ENCODE assay signal across 8 mouse cellular contexts in genomic region chr2:112267547-112268269, GRCm38 (mm10). TPM values are rescaled to one million over a fixed set of nuclear protein-coding genes. Genes with fewer than 3 reads are reported as not detected.
A peak's percentile ranks its signal among the peaks of the same experiment; 100 is the strongest.
DNase-seq lines count a peak whose midpoint lies in the region; ATAC-seq and TF ChIP-seq lines count a peak whose summit lies in the region.

No protein-coding gene starts in this region.

- H3K27ac ChIP-seq in midbrain, embryonic 10.5 days (replicated peaks) = no peak overlapping the region
- H3K27ac ChIP-seq in midbrain, embryonic 11.5 days (ENCODE audit: low read depth, low read length) = no peak overlapping the region
- H3K27ac ChIP-seq in forebrain, postnatal 0 days (ENCODE audit: low read depth, low read length) = no peak overlapping the region
- H3K27ac ChIP-seq in liver, embryonic 12.5 days = 0 out of 2 replicates have a peak overlapping the region, but pooled peaks have one; percentile 45
- no peak overlapping the region for H3K27ac ChIP-seq in stomach, embryonic 14.5 days (ENCODE audit: low read length)

- ATAC-seq in midbrain, embryonic 11.5 days (ENCODE audit: low FRiP score) = no peak
- no peak for ATAC-seq in forebrain, postnatal 0 days
- ATAC-seq in liver, embryonic 12.5 days = no peak
- ATAC-seq in stomach, embryonic 14.5 days (ENCODE audit: insufficient number of reproducible peaks, insufficient read depth, low FRiP score, low read depth) = no peak

- peak overlapping the region; percentile 24 for H3K4me3 ChIP-seq in midbrain, embryonic 10.5 days
- H3K4me3 ChIP-seq in midbrain, embryonic 11.5 days (ENCODE audit: low read depth, low read length) = no peak overlapping the region
- peak overlapping the region; percentile 86 for H3K4me3 ChIP-seq in forebrain, postnatal 0 days (ENCODE audit: low read depth, low read length)
- H3K4me3 ChIP-seq in liver, embryonic 12.5 days = peak overlapping the region; percentile 83
- H3K4me3 ChIP-seq in stomach, embryonic 14.5 days (ENCODE audit: low read depth, low read length) = peak overlapping the region; percentile 65; the same call in 1 of the 2 replicates

- H3K9me3 ChIP-seq in midbrain, embryonic 10.5 days (replicated peaks) = no peaks in the 10 kb centered on the region
- no peaks in the 10 kb centered on the region for H3K9me3 ChIP-seq in midbrain, embryonic 11.5 days (ENCODE audit: control insufficient read depth, low read length)
- no peaks in the 10 kb centered on the region for H3K9me3 ChIP-seq in forebrain, postnatal 0 days (ENCODE audit: low read length)
- H3K9me3 ChIP-seq in liver, embryonic 12.5 days (replicated peaks) = no peaks in the 10 kb centered on the region
- H3K9me3 ChIP-seq in stomach, embryonic 14.5 days (ENCODE audit: control insufficient read depth, low read depth, low read length) = no peaks in the 10 kb centered on the region

- no peak overlapping the region for H3K4me2 ChIP-seq in midbrain, embryonic 11.5 days
- peak overlapping the region; percentile 92 for H3K4me2 ChIP-seq in forebrain, postnatal 0 days (ENCODE audit: low read depth)
- H3K4me2 ChIP-seq in liver, embryonic 12.5 days = peak overlapping the region; percentile 91
- peak overlapping the region; percentile 74 for H3K4me2 ChIP-seq in stomach, embryonic 14.5 days (replicated peaks; ENCODE audit: low read depth, low read length)

- no peak overlapping the region for H3K9ac ChIP-seq in midbrain, embryonic 11.5 days (ENCODE audit: low read length)
- H3K9ac ChIP-seq in forebrain, postnatal 0 days = no peak overlapping the region
- peak overlapping the region; percentile 93 for H3K9ac ChIP-seq in liver, embryonic 12.5 days
- H3K9ac ChIP-seq in stomach, embryonic 14.5 days (replicated peaks; ENCODE audit: low read depth, low read length) = no peak overlapping the region

- peaks cover 40% of the 10 kb centered on the region for H3K4me1 ChIP-seq in midbrain, embryonic 10.5 days
- H3K4me1 ChIP-seq in midbrain, embryonic 11.5 days (ENCODE audit: control insufficient read depth, insufficient read depth, low read length) = peaks cover 14% of the 10 kb centered on the region
- H3K4me1 ChIP-seq in forebrain, postnatal 0 days (ENCODE audit: insufficient read depth) = peaks cover 39% of the 10 kb centered on the region
- peaks cover 67% of the 10 kb centered on the region for H3K4me1 ChIP-seq in liver, embryonic 12.5 days
- H3K4me1 ChIP-seq in stomach, embryonic 14.5 days (ENCODE audit: control insufficient read depth, insufficient read depth, low read length) = peaks cover 12% of the 10 kb centered on the region

- no peak for DNase-seq in midbrain, embryonic 10.5 days (ENCODE audit: low spot score)
- no peak for DNase-seq in midbrain, embryonic 11.5 days (ENCODE audit: low spot score, missing footprints)
- no peak for DNase-seq in forebrain, postnatal 0 days
- DNase-seq in adrenal gland, adult 18-20 months (ENCODE audit: low spot score in 2 of 2) = no peak
- no peak for DNase-seq in spleen, postnatal 10 days (ENCODE audit: low spot score in 2 of 2)
- no peak for DNase-seq in right cerebral cortex, adult 18-20 months

- no peak for TF ChIP-seq CTCF in forebrain, postnatal 0 days (IDR thresholded peaks at IDR 0.05; ENCODE audit: low read depth)

- H3K36me3 ChIP-seq in midbrain, embryonic 10.5 days = no peaks in the 10 kb centered on the region
- H3K36me3 ChIP-seq in midbrain, embryonic 11.5 days (ENCODE audit: control insufficient read depth, insufficient read depth, low read length) = no peaks in the 10 kb centered on the region
- H3K36me3 ChIP-seq in forebrain, postnatal 0 days (ENCODE audit: insufficient read depth) = no peaks in the 10 kb centered on the region
- H3K36me3 ChIP-seq in liver, embryonic 12.5 days = peaks cover 4% of the 10 kb centered on the region; the same call in 1 of the 2 replicates
- no peaks in the 10 kb centered on the region for H3K36me3 ChIP-seq in stomach, embryonic 14.5 days (ENCODE audit: control insufficient read depth, insufficient read depth, low read length)

- 86% methylated on average over 8 of the region's 8 CpGs for WGBS in midbrain, embryonic 10.5 days
- WGBS in midbrain, embryonic 11.5 days = 85% methylated on average over 8 of the region's 8 CpGs
- WGBS in forebrain, postnatal 0 days = 78% methylated on average over 8 of the region's 8 CpGs
- WGBS in liver, embryonic 12.5 days (ENCODE audit: insufficient replicate concordance) = 25% methylated on average over 8 of the region's 8 CpGs
- WGBS in stomach, embryonic 14.5 days = 76% methylated on average over 8 of the region's 8 CpGs

- no peaks in the 10 kb centered on the region for H3K27me3 ChIP-seq in midbrain, embryonic 10.5 days (ENCODE audit: low read depth, poor library complexity, severe bottlenecking)
- H3K27me3 ChIP-seq in midbrain, embryonic 11.5 days (ENCODE audit: control insufficient read depth, insufficient read depth, low read length) = no peaks in the 10 kb centered on the region
- H3K27me3 ChIP-seq in forebrain, postnatal 0 days (ENCODE audit: insufficient read depth, low read length) = no peaks in the 10 kb centered on the region
- H3K27me3 ChIP-seq in liver, embryonic 12.5 days (replicated peaks) = no peaks in the 10 kb centered on the region
- no peaks in the 10 kb centered on the region for H3K27me3 ChIP-seq in stomach, embryonic 14.5 days (ENCODE audit: control insufficient read depth, insufficient read depth, low read length)

RNA-seq across cellular contexts. Expression of gene Gm21985, which starts 1.6 kb away (rescaled TPM):
- 0.04 TPM in 1 of 2 replicates, not detected in the other for polyA plus RNA-seq in midbrain, embryonic 10.5 days (2016; fragmentation: Nextera tagmentation; extraction: Ambion mirVana)
- not detected in 2 replicates for polyA plus RNA-seq in midbrain, embryonic 11.5 days (2014; fragmentation: Nextera tagmentation; extraction: Ambion mirVana)
- 1.9 and 2.9 TPM in 2 replicates for total RNA-seq in forebrain, postnatal 0 days (2014; rRNA removed)
- not detected in 2 replicates for polyA plus RNA-seq in forebrain, postnatal 0 days (2015; fragmentation: Nextera tagmentation; extraction: Ambion mirVana)
- polyA plus RNA-seq in liver, embryonic 12.5 days (2016; fragmentation: Nextera tagmentation; extraction: Ambion mirVana) = not detected in 2 replicates
- not detected in 2 replicates for polyA plus RNA-seq in stomach, embryonic 14.5 days (2014; fragmentation: Nextera tagmentation; extraction: Ambion mirVana)
- total RNA-seq in adrenal gland, adult 18-20 months (2021) = under 1 TPM in 1 of 2 experiments, not detected in 1; 0.38 TPM

RNA-seq across cellular contexts. Expression of gene Slc12a6, which starts 2.1 kb away (rescaled TPM):
- polyA plus RNA-seq in midbrain, embryonic 10.5 days (2016; fragmentation: Nextera tagmentation; extraction: Ambion mirVana) = 7.4 and 11.3 TPM in 2 replicates
- 14.4 and 16.0 TPM in 2 replicates for polyA plus RNA-seq in midbrain, embryonic 11.5 days (2014; fragmentation: Nextera tagmentation; extraction: Ambion mirVana)
- 54.4 and 69.3 TPM in 2 replicates for total RNA-seq in forebrain, postnatal 0 days (2014; rRNA removed)
- polyA plus RNA-seq in forebrain, postnatal 0 days (2015; fragmentation: Nextera tagmentation; extraction: Ambion mirVana) = 7.8 and 10.6 TPM in 2 replicates
- 7.0 and 7.4 TPM in 2 replicates for polyA plus RNA-seq in liver, embryonic 12.5 days (2016; fragmentation: Nextera tagmentation; extraction: Ambion mirVana)
- polyA plus RNA-seq in stomach, embryonic 14.5 days (2014; fragmentation: Nextera tagmentation; extraction: Ambion mirVana) = 18.9 and 19.9 TPM in 2 replicates
- 10 to 100 TPM; 26.9 to 32.5 TPM for total RNA-seq in adrenal gland, adult 18-20 months (2021)

RNA-seq across cellular contexts. Expression of gene Nop10, which starts 6.0 kb away (rescaled TPM):
- polyA plus RNA-seq in midbrain, embryonic 10.5 days (2016; fragmentation: Nextera tagmentation; extraction: Ambion mirVana) = 178 and 211 TPM in 2 replicates
- polyA plus RNA-seq in midbrain, embryonic 11.5 days (2014; fragmentation: Nextera tagmentation; extraction: Ambion mirVana) = 160 and 161 TPM in 2 replicates
- 95.1 and 120 TPM in 2 replicates for total RNA-seq in forebrain, postnatal 0 days (2014; rRNA removed)
- polyA plus RNA-seq in forebrain, postnatal 0 days (2015; fragmentation: Nextera tagmentation; extraction: Ambion mirVana) = 160 and 215 TPM in 2 replicates
- polyA plus RNA-seq in liver, embryonic 12.5 days (2016; fragmentation: Nextera tagmentation; extraction: Ambion mirVana) = 211 and 213 TPM in 2 replicates
- polyA plus RNA-seq in stomach, embryonic 14.5 days (2014; fragmentation: Nextera tagmentation; extraction: Ambion mirVana) = 197 and 199 TPM in 2 replicates
- 100 to 1,000 TPM; 109 to 149 TPM for total RNA-seq in adrenal gland, adult 18-20 months (2021)

RNA-seq across cellular contexts. Expression of gene Nutm1, which starts 8.6 kb away (rescaled TPM):
- 0.02 TPM in 1 of 2 replicates, not detected in the other for polyA plus RNA-seq in midbrain, embryonic 10.5 days (2016; fragmentation: Nextera tagmentation; extraction: Ambion mirVana)
- polyA plus RNA-seq in midbrain, embryonic 11.5 days (2014; fragmentation: Nextera tagmentation; extraction: Ambion mirVana) = not detected in 2 replicates
- not detected in 2 replicates for total RNA-seq in forebrain, postnatal 0 days (2014; rRNA removed)
- polyA plus RNA-seq in forebrain, postnatal 0 days (2015; fragmentation: Nextera tagmentation; extraction: Ambion mirVana) = 0.08 and 0.09 TPM in 2 replicates
- polyA plus RNA-seq in liver, embryonic 12.5 days (2016; fragmentation: Nextera tagmentation; extraction: Ambion mirVana) = not detected in 2 replicates
- polyA plus RNA-seq in stomach, embryonic 14.5 days (2014; fragmentation: Nextera tagmentation; extraction: Ambion mirVana) = not detected in 2 replicates
- total RNA-seq in adrenal gland, adult 18-20 months (2021) = not detected

RNA-seq across cellular contexts. Expression of gene Lpcat4, which starts 28.4 kb away (rescaled TPM):
- polyA plus RNA-seq in midbrain, embryonic 10.5 days (2016; fragmentation: Nextera tagmentation; extraction: Ambion mirVana) = 11.4 and 13.7 TPM in 2 replicates
- 8.9 and 9.3 TPM in 2 replicates for polyA plus RNA-seq in midbrain, embryonic 11.5 days (2014; fragmentation: Nextera tagmentation; extraction: Ambion mirVana)
- total RNA-seq in forebrain, postnatal 0 days (2014; rRNA removed) = 23.9 and 27.6 TPM in 2 replicates
- polyA plus RNA-seq in forebrain, postnatal 0 days (2015; fragmentation: Nextera tagmentation; extraction: Ambion mirVana) = 12.8 and 17.3 TPM in 2 replicates
- 5.9 TPM in 2 replicates for polyA plus RNA-seq in liver, embryonic 12.5 days (2016; fragmentation: Nextera tagmentation; extraction: Ambion mirVana)
- 23.0 and 26.4 TPM in 2 replicates for polyA plus RNA-seq in stomach, embryonic 14.5 days (2014; fragmentation: Nextera tagmentation; extraction: Ambion mirVana)
- 1 to 10 TPM; 5.2 to 5.9 TPM for total RNA-seq in adrenal gland, adult 18-20 months (2021)
